Mouse (Mus musculus): ENCODE measurements at regions not wholly inside any gene's neighbourhood (a gene's known extent, or its start where the extent isn't known, plus 50 kb on each side); places are given as distances from the start of the nearest gene placed in this dataset.
A peak's percentile ranks its signal among the peaks of the same experiment; 100 is the strongest.
"Not testable (repeated sequence)": the region's sequence is repeated elsewhere in the genome, so short reads cannot be mapped to it uniquely, and the experiment has no call there.

DNA sequence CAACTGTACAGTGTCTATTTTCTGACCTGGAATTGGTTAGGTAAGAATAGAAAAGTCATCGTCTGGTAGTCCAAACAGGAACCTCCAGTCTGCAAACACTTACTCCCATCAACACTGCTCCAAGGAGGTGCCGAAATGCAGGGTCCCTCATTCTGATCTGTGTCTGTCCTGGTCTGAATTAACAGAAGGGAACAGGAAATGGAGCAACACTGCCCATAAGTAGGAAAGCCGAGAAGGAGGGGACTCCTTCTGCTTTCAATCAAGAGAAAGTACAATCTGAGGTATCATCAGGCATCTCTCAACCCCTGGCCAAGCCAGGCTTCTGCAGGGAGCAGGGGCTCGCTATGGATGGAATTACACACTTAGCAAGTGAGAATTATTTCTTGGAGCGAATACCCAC, 562.4 kb upstream of the 2610301B20Rik start:
- no peak for DNase-seq (ENCODE audit: low spot score in 2 of 2)

DNA sequence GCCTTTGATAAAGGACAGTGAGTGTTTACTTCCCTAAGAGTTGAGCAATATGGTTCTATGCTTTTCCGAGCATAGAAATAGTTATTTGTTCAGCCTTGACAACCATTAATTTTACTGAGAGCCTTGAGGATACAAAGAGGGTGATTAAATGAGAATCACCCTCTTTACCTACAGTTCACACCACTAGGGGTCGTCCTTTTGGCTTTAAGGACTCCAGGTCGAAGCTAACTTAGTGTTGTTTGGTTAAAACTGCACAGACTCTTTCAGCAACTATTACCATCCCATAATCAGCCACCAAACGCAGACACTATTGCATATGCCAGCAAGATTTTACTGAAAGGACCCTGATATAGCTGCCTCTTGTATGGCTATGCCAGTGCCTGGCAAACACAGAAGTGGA, 559.2 kb upstream of the 2610301B20Rik start:
- DNase-seq (ENCODE audit: low spot score in 2 of 2) = no peak

DNA sequence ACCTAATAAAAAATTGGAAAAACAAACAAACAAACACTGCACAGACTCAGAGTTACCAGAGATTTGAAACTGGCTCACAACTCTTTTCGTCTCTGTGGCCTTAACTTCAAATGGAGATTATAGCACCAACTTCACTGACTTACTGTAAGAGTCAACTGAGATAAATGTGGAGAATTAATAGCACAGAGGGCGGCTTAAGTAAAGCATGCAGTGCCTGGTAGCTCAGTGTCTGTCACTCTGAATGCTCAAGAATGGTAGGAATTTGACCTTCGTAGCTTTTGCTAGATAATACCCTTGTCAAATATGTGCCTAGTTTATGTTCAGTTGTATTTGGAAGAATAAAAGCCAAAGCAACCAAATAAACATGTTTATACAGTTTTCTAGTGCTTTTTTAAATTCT, 558.4 kb upstream of the 2610301B20Rik start:
- no peak for DNase-seq (ENCODE audit: low spot score in 2 of 2)

DNA sequence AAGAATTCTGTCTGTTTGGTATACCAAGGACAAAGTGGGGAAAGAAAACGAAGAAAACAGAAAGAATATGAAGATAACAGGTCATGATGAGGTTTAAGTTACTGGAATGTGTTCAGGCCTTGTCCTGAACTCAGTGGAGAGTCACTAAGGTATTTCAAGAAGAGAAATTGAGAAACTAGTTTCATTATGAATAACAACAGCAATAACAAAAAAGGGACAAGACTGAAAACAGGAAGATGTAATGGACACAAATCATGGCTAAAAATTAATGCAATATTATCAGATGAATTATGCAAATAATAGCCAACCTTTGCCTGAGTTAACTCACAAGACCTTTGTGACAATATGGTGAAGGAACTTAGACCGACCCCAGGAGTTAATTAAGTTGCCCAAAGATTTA, 530.2 kb upstream of the 2610301B20Rik start:
- DNase-seq (ENCODE audit: low spot score in 2 of 2) = no peak

DNA sequence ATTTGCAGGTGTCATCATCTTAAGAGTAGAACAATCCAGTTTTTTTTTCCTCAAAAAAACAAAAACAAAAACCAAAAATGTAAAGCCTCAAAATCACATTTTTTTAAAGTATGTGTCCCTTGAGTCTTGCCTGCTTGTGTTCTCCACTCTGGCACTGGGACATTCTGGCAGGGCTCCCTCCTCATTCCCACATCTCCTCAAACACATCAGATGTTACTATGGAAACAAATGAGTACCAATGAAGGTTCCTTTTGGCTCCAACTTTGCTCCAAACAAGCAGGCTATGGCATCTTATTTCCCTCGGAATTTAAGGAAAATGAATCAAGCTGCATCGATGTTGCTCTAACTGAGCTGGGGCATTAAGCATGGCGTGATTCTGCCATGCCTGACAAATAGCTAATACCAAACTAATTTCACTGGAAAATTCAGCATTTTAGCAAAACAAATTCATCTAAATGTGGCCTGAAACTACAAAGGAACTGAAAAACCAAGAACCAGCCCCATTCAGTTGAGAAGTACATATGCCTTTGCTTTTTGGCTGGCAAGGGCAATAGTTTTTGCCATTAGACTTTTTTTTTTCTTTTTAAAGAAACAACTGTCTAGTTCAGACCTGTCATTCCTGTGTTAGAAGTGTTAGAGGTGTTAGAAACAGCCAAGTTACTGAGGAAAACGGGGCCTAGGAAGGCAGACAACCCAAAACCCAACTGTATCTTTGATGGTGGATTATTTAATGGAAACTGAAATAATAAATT, 522.2 kb upstream of the 2610301B20Rik start:
- DNase-seq (ENCODE audit: low spot score in 2 of 2) = peak in 1 of 2 experiments; percentile 29

DNA sequence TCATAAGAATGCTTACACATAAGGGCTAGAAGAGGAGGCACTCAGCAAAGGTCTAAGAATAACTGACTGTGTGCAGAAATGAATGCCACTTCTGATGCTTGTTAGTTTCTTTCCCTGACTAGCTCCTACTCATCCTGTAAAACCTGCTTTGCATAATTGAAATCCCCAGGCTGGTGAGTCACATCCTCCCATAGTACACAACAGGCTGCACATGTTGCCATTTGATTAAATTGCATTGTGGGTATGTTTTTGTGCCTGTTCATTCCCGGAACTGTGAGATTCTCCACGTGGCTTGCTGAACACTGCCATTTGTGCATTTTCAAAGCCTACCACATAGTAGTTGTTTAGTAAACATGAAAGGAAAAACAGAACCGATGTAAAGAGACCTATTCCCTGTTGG, 516.7 kb upstream of the 2610301B20Rik start:
- peak in 1 of 2 experiments; percentile 47 for DNase-seq (ENCODE audit: low spot score in 2 of 2)

DNA sequence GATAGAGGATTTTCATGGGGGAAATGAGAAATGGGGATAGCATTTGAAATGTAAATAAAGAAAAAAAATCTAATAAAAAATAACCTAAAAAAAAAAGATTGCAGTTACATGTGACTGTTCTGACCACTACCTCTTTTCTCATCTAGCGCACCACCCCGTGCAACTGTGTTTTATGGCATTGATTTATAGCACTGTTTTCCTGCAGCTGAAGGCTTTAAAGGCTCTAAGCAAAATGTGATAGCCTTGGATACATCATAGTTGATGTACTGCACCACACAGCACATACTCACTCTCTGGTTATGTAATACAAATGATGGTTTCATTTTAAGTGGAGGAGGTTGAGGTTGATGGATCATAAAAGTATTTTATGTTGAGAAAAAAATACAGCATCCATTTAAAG, 484.5 kb upstream of the 2610301B20Rik start:
- DNase-seq (ENCODE audit: low spot score in 2 of 2) = no peak

DNA sequence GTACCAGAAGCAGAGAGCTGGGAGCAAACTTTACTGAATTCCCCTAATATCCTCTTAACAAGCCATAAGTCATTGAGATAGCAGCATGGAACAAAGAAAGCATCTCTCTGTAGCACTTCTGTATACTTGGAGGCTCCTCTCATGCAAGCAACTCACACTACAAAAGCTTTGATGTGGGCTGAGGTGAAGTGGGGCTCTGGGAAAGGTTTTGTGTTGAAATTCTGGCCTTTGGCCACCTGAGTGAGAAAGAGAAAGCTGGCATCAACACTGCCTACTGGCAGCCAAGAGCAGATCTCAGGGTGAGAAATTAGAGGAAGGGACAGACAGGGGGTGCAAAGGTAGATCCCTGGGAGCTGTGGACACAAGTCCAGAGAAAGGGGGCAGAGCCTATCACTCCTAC, 477.0 kb upstream of the 2610301B20Rik start:
- DNase-seq (ENCODE audit: low spot score in 2 of 2) = no peak

DNA sequence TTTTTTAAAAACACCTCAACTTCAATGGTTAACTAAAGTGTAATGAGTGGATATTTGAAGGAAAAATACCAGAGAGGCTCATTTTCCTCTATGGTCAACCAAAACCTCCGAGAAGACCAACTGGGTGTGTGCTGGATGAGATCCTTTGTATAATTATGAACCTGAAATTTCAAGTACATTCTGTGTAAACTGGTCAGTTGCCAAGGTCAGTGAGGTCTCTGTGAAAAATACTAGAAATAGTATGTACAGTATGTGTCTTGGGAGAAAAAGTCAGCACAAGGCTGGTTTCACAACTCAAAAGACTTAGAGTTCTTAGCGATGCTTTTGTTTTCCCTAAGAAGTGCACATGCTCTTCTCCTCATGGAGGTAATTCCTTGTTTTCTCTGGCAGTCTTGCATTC, 476.2 kb upstream of the 2610301B20Rik start:
- no peak for DNase-seq (ENCODE audit: low spot score in 2 of 2)

DNA sequence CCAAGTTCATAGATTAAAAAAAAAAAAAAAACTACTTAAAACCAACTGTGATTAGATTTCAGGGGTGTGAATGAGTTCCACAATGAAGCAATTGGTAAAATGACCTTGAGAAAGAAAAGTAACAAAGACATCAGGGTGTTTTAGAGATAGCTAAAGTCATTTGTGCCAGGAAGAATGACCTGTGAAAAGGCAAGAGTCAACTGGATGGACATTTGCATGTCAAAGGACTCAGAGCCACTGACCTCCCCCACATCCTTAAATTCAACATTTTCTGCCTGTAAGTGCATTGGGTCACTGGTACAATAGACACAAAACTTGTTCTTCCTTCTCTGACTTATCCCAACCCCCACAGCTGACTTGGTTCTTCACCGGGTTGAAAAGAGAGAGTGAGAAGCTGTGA, 474.6 kb upstream of the 2610301B20Rik start:
- no peak for DNase-seq (ENCODE audit: low spot score in 2 of 2)

DNA sequence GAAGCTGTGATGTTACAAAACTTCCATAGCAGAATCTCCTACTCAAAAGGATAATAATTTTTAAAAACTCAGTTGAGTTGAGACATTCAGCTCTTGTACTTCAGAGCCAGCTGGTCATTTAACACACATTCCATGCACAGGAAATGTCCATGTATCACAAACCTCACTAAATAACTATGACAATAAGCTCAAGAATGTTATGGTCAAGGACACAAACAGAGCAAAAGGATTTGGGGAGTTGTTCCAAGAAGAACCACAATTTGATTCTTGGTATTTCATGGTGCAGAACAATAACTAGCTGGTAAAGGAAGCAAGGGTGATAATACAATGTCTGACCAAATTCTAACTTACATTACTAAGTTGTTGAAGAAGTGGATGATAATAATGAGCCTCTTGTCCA, 471.4 kb upstream of the 2610301B20Rik start:
- no peak for DNase-seq (ENCODE audit: low spot score in 2 of 2)

DNA sequence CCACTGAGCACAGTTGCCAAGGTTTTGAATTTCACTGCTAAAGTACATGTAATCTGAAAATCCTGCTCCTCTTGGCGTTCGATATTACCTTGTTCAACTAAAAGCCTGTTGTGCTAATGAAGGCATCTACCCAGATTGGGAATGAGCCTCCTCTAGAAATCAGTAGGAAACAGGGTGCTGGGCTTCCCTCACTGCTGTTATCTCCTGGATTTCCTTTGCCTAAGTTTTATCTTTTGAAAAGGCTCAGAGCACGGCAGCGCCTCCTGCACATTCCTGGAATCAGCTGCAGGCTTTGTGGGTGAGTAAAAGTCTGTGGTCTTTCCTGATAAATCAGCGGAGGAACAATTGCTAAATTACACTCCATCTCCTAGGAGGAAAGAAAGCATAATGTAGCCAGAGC, 469.9 kb upstream of the 2610301B20Rik start:
- no peak for DNase-seq (ENCODE audit: low spot score in 2 of 2)

DNA sequence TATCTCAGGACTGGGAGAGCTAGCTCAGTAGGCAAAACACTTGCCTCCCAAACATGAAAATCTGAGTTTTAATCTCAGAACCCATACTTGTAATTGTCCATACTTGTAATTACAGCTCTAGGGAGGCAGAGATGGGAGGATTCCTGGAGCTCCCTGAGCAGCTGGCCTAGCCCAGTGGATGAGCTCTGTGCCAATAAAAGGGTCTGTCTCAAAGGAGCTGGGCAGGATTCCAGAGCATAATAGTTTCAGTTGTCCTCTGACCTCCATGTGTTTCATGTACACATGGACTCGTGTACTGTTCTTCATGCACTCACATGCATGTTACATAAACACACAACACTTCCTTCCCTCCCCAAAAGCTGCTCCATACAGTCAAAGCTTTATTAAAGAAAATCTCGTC, 469.2 kb upstream of the 2610301B20Rik start:
- DNase-seq (ENCODE audit: low spot score in 2 of 2) = no peak

DNA sequence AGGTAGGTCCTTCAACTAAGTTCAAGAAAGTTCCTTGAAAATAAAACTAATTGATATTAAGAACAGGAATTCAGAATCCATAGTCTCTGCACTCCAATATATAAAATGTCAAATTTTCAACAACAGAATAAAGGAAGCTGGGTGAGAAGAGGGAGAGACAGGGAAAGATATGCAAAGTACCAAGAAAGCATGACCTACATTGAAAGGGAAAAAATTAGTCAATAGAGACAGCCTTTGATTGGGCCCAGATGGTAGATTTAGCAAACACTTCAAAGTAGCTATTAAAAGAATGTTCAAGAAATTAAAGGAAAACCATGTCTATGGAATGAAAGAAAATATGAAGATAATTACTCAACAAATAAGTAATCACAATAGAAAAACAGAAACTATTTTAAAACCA, 460.0 kb upstream of the 2610301B20Rik start:
- no peak for DNase-seq (ENCODE audit: low spot score in 2 of 2)

DNA sequence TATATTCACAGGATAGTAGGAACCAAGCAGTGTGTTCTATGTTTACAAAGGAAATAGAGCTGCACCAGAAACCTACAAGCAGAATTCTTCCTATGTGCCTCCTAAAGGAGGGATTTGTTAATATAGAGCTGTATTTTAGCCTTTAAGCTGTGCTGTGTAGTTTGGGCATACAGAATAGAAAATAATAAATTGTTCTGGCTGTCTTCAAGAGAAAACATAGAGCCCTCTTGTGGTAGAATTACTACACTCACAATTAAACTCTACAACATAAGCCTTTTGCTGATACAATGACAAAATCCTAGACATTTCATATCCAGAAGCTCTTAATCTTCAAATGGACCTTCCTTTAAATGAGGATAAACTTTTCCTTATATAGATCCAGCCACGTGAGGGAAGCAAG, 452.9 kb upstream of the 2610301B20Rik start:
- DNase-seq (ENCODE audit: low spot score in 2 of 2) = no peak

DNA sequence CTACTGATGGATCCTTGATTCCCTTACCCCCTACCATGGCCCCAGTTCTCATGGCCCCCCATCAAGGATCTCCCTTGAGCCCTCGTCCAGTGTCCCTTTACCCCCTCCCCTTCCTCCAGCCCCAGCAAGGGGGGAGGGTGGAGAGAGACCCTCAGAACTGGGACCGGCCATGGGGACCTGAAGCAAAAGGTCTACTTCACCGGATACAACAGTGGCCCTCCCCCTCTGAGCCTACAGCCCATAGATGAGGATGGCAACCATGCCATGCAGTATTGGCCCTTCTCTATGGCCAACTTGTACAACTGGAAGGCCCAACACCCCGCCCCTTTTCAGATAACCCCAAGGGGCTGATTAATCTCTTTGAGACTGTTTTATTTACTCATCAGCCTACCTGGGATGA, 439.9 kb upstream of the 2610301B20Rik start:
- DNase-seq (ENCODE audit: low spot score in 2 of 2) = no peak

DNA sequence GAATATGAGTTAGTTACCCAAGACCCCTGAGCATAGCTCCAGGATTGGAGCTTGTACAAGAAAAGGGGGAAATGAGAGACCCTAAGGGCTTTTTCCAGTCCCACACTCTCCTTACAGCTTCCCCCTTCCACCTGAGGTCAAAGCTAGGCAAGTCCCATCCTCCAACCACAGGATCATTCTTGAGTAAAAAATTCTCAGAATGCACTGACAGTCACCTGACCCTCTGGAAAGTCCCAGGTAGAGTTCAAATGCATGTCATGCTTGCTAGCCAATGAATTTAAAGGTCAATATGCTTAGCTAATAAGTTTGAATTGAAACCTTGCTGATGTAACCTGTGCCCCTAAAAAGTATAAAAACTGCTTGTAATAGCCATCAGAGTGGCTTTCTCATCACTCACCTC, 434.4 kb upstream of the 2610301B20Rik start:
- not testable (repeated sequence) for DNase-seq (ENCODE audit: low spot score in 2 of 2)

DNA sequence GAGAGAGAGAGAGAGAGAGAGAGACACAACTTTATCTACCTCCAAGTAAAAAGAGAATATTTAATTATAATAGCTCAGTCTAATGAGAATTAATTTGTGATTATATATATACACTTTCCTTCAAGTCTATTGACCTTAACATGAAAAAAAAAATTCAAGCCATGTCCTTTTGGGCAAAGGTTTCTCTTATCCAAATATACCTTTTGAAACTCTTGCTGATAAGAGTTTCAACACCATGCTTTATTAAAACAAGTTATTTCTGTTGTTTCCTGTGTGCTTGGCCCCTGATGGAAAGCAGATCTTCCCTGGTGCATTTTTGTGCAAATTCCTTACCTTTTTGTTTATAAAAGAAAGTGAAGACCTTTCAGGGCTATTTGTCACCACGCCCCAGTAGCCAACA, 414.7 kb upstream of the 2610301B20Rik start:
- no peak for DNase-seq (ENCODE audit: low spot score in 2 of 2)

DNA sequence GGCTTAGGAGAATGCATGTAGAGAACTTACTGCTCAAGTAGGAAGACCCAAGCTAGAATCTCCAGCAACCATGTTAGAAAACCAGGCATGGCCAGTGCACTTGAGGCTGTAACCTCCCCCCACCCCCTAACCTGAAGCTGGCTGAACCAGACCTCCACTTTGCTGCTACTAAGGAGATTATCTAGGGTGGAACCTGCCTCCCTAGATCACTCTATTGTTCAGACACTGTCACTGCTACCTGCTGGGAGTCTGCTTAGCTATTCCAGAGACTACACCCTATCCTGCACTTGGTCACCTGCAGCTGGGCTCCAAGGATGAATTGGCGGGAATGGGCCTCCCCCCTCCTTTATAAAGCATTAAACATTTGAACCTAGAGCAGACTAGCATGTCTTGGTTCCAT, 393.4 kb upstream of the 2610301B20Rik start:
- DNase-seq (ENCODE audit: low spot score in 2 of 2) = no peak

DNA sequence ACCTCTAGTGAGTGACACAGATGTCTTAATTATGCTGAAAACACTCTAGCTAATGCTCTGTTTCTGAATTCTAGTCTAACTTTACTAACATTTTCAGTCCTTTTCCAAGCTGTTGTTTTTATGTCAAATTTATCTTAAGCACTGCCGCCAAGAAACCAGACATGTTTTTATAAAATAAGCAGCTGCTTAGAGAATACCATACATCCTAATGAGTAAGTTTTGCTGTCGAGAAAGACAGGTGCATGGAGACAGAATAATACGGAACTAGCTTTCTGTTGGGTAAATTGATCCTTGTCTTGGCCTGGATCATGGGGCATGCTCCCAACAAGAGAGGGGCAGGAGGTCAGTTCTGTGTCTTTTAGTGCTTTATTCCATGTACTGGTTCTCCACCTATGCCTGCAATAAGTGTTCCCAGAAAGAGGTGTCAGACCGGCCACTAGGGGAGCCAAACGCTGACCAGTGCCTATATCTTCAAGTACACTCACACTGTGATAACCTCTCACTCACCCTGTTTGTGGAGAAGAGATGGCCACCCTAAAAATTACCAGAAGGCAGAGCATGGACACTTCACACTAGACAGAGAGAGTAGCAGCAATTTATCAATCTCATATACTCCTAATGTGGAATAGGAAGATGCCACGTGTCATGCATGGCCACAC, 366.0 kb upstream of the 2610301B20Rik start:
- no peak for DNase-seq (ENCODE audit: low spot score in 2 of 2)

DNA sequence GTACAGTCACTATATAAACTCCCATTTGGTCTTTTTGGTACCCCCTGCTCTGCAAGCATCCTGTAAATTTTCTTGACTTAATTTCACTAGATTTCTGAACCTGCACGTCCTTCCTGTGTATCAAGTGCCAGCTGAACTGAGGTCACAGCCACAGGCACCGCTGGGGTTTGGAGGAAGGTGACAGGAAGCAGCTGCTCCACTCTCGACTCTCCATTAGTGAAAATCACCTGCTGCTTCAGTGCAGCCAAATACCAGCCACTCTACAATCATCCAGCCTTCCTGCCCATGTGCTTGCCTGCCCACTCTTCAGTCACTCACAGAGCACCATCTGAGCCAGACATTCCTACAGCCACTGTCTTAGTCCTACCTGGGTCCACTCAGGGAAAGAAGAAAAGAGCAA, 364.3 kb upstream of the 2610301B20Rik start:
- no peak for DNase-seq (ENCODE audit: low spot score in 2 of 2)

DNA sequence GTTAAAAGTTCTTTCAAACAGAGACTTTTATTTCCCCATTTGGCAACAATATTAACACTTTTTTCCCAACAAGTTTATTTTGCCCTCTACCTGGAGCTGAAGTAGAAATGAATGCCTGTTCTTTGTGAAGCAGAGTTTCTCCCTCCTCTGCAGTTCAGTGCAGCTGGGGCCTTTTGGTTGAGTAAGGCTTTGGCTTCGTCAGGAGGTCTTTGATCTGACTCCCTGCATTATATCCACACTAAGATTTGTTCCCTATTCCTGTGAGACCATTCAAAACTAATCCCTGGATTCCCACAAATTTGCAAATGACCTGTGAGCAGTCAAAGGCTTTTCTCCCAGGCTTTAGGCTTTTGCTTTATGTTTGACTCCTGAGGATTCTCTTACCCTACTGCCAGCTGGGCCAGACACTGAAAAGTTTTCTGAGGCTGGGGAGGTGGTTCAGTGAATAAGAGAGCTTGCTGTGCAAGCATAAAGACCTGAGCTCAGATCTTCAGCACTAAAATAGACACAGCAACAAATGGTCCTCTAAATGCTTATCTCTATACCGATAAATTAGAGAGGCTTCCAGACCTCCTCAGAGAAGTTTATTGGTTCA, 323.5 kb upstream of the 2610301B20Rik start:
- no peak for DNase-seq (ENCODE audit: low spot score in 2 of 2)

DNA sequence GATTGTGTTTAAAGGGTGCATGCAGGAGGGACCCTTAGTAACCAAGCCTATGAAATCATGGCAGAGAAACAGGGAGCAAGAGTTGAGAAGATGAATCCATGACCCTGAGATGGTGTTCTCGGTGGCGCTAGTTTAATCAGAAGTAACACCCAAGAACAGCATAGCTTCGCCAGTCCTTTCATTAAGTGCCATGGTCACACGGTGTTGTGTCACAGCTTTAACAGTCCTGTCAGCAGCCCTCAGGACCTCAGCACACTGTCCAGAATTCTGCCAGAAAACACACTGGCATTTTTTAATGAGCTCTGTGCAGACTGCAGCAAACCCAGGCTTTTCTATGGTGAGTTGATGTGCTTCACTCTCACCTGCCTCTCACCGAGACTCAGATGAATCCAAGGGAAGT, 320.6 kb upstream of the 2610301B20Rik start:
- DNase-seq (ENCODE audit: low spot score in 2 of 2) = no peak
